In genomic region chr19:7057722-7058207, GRCm38 (mm10) we compare ENCODE assay signal across 8 mouse cellular contexts. TPM values are rescaled to one million over a fixed set of nuclear protein-coding genes. Genes with fewer than 3 reads are reported as not detected.
DNase-seq lines count a peak whose midpoint lies in the region; ATAC-seq and TF ChIP-seq lines count a peak whose summit lies in the region.

No protein-coding gene starts in this region.

- in situ Hi-C loops in Patski (cut with MboI; ENCODE audit: low pct_unique_long_range_greater_than_20kb) = loop anchor here (5.0 kb wide), 1 partner anchor 360 kb away; the partner anchor contains the start of gene 2700081O15Rik

- ATAC-seq in Patski = peak; percentile 79
- peak; percentile 72 for ATAC-seq in hindbrain, embryonic 12.5 days (ENCODE audit: low FRiP score)

- peak overlapping the region; percentile 99 for H3K4me2 ChIP-seq in hindbrain, embryonic 12.5 days (replicated peaks)

- POLR2A ChIA-PET in Patski (lab: Charles Lee) = interaction anchor here (0.6 to 2.1 kb wide), 5 partner anchors 9 to 1234 kb away, joined by 3 to 7 read pairs (median 3); no protein-coding TSS in a partner anchor

- no peak overlapping the region for H3K27ac ChIP-seq in hindbrain, embryonic 12.5 days

- DNase-seq in Patski (ENCODE audit: low read depth, low spot score) = peak; percentile 60
- peak; percentile 79 to 82 for DNase-seq in cerebellum, postnatal 10 days
- DNase-seq in frontal cortex, postnatal 10 days (ENCODE audit: low spot score in 2 of 2) = peak; percentile 66
- DNase-seq in layer of hippocampus, postnatal 10 days (ENCODE audit: low spot score in 2 of 2) = peak; percentile 59 to 73
- peak; percentile 92 for DNase-seq in lung, postnatal 10 days
- peak; percentile 57 for DNase-seq in ovary, postnatal 10 days (ENCODE audit: low spot score)
- DNase-seq in thymus, postnatal 25 days = peak; percentile 59

- CTCF ChIA-PET in Patski (lab: Charles Lee) = interaction anchor here (0.9 to 1.4 kb wide), 9 partner anchors 10 to 251 kb away, joined by 3 to 4 read pairs (median 4); no protein-coding TSS in a partner anchor

- under 1% methylated on average over 15 of the region's 15 CpGs for WGBS in hindbrain, embryonic 12.5 days

- H3K27me3 ChIP-seq in Patski = no peaks in the 10 kb centered on the region
- peaks cover 44% of the 10 kb centered on the region for H3K27me3 ChIP-seq in hindbrain, embryonic 12.5 days

- H3K9me3 ChIP-seq in hindbrain, embryonic 12.5 days (replicated peaks) = no peaks in the 10 kb centered on the region

- peak overlapping the region; percentile 61 for H3K4me3 ChIP-seq in hindbrain, embryonic 12.5 days

- TF ChIP-seq CTCF in Patski (IDR thresholded peaks at IDR 0.05) = no peak

- H3K4me1 ChIP-seq in hindbrain, embryonic 12.5 days = peaks cover 24% of the 10 kb centered on the region

- no peaks in the 10 kb centered on the region for H3K36me3 ChIP-seq in hindbrain, embryonic 12.5 days

- 0 out of 2 replicates have a peak overlapping the region, but pooled peaks have one; percentile 9 for H3K9ac ChIP-seq in hindbrain, embryonic 12.5 days

RNA-seq across cellular contexts. Expression of gene Macrod1, which starts 1.2 kb away (rescaled TPM):
- 33.9 TPM for polyA plus RNA-seq in Patski (2021)
- 5.6 TPM in 2 replicates for polyA plus RNA-seq in hindbrain, embryonic 12.5 days (2016; fragmentation: Nextera tagmentation; extraction: Ambion mirVana)
- 1 to 10 TPM; 4.4 to 5.2 TPM for total RNA-seq in layer of hippocampus, postnatal 10 days (2021)

RNA-seq across cellular contexts. Expression of gene Stip1, which starts 18.0 kb away (rescaled TPM):
- 301 TPM for polyA plus RNA-seq in Patski (2021)
- polyA plus RNA-seq in hindbrain, embryonic 12.5 days (2016; fragmentation: Nextera tagmentation; extraction: Ambion mirVana) = 267 and 269 TPM in 2 replicates
- total RNA-seq in layer of hippocampus, postnatal 10 days (2021) = 100 to 1,000 TPM; 126 to 148 TPM

RNA-seq across cellular contexts. Expression of gene Fermt3, which starts 38.5 kb away (rescaled TPM):
- polyA plus RNA-seq in Patski (2021) = 0.22 TPM
- polyA plus RNA-seq in hindbrain, embryonic 12.5 days (2016; fragmentation: Nextera tagmentation; extraction: Ambion mirVana) = 6.3 and 6.5 TPM in 2 replicates
- total RNA-seq in layer of hippocampus, postnatal 10 days (2021) = 1 to 10 TPM; 5.0 to 5.2 TPM

RNA-seq across cellular contexts. Expression of gene Flrt1, which starts 47.8 kb away (rescaled TPM):
- 12.6 TPM for polyA plus RNA-seq in Patski (2021)
- polyA plus RNA-seq in hindbrain, embryonic 12.5 days (2016; fragmentation: Nextera tagmentation; extraction: Ambion mirVana) = 5.5 and 6.6 TPM in 2 replicates
- 10 to 100 TPM; 27.9 to 28.4 TPM for total RNA-seq in layer of hippocampus, postnatal 10 days (2021)
